Mouse (Mus musculus) neural tube, embryonic 11.5 days (tissue): ENCODE measurements at regions not wholly inside any gene's neighbourhood (a gene's known extent, or its start where the extent isn't known, plus 50 kb on each side); places are given as distances from the start of the nearest gene placed in this dataset.
"Not testable (repeated sequence)": the region's sequence is repeated elsewhere in the genome, so short reads cannot be mapped to it uniquely, and the experiment has no call there.

Source experiments
- ATAC-seq: fragments of 200-750 bp; cut with Nextera tagmentation; 2 replicates; pipeline ENCODE4 v1.8.0; 2017; ENCODE audit warnings: moderate number of reproducible peaks, mild to moderate bottlenecking, moderate TSS enrichment, moderate library complexity; ENCODE audit not compliant: insufficient read depth, low FRiP score, low TSS enrichment
- DNase-seq: peaks from one replicate; pipeline ENCODE4 v3.0.0-alpha.2; 2015; ENCODE audit warnings: low spot score
- H3K27ac ChIP-seq: fragments of 300-500 bp; sonication (generic); 2 replicates; pipeline ENCODE4 v1.5.1; 2014; ENCODE audit warnings: low read depth, mild to moderate bottlenecking, low read length
- H3K27me3 ChIP-seq: fragments of 300-500 bp; sonication (generic); 2 replicates; pipeline ENCODE4 v1.6.1; 2014; ENCODE audit warnings: mild to moderate bottlenecking, low read length, mixed read lengths; ENCODE audit not compliant: control insufficient read depth, insufficient read depth
- H3K36me3 ChIP-seq: fragments of 300-500 bp; sonication (generic); 2 replicates; pipeline ENCODE4 v1.6.1; 2014; ENCODE audit warnings: mild to moderate bottlenecking, low read length, moderate library complexity, mixed read lengths; ENCODE audit not compliant: control insufficient read depth, insufficient read depth
- H3K4me1 ChIP-seq: fragments of 300-500 bp; sonication (generic); 2 replicates; pipeline ENCODE4 v1.6.1; 2014; ENCODE audit warnings: low read length, mixed read lengths; ENCODE audit not compliant: control insufficient read depth, insufficient read depth
- H3K4me2 ChIP-seq: fragments of 300-500 bp; sonication (generic); 2 replicates; pipeline ENCODE4 v1.6.1; 2014; ENCODE audit warnings: low read depth, mild to moderate bottlenecking, moderate library complexity
- H3K4me3 ChIP-seq: fragments of 300-500 bp; sonication (generic); 2 replicates; pipeline ENCODE4 v1.5.1; 2014; ENCODE audit warnings: low read depth, low read length
- H3K9ac ChIP-seq: fragments of 300-500 bp; sonication (generic); 2 replicates; pipeline ENCODE4 v1.6.1; 2014; ENCODE audit warnings: mild to moderate bottlenecking, low read length
- H3K9me3 ChIP-seq: fragments of 300-500 bp; sonication (generic); 2 replicates; pipeline ENCODE4 v1.6.1; 2016; ENCODE audit warnings: low read length; ENCODE audit not compliant: control insufficient read depth
- WGBS: fragments of 180-500 bp; shearing (Covaris S2); extraction: QIAGEN DNeasy Blood & Tissue Kit; methylation state at CpG from one replicate; pipeline ENCODE4 v1.1.7; 2014; 5-methylcytosine and 5-hydroxymethylcytosine counted together

GRCm38 (mm10) chr11:12913401-12913800 lies 448.6 kb upstream of the Cobl start:
- not testable (repeated sequence) for H3K4me1 ChIP-seq, H3K9ac ChIP-seq, H3K9me3 ChIP-seq, DNase-seq, H3K4me2 ChIP-seq, H3K36me3 ChIP-seq, H3K27ac ChIP-seq, H3K4me3 ChIP-seq, H3K27me3 ChIP-seq, ATAC-seq
- 36% methylated on average over 6 of the region's 6 CpGs for WGBS

- Histone ChIP-seq H3K27ac (no peak overlapping the region), H3K4me3 (no peak overlapping the region), H3K4me1 (no peaks in the 10 kb centered on the region), H3K4me2 (no peak overlapping the region), H3K9ac (no peak overlapping the region), H3K36me3 (no peaks in the 10 kb centered on the region), H3K9me3 (no peaks in the 10 kb centered on the region), H3K27me3 (no peaks in the 10 kb centered on the region)
- no peak for ATAC-seq
- DNase-seq, result no peak
- 80% methylated on average over 1 of the region's 1 CpGs for WGBS
Observed at GRCm38 (mm10) chr11:12873712-12874111, 409.0 kb upstream of the Cobl start.

GRCm38 (mm10) chr11:12872802-12873201 lies 408.0 kb upstream of the Cobl start:
- no peak for DNase-seq
- H3K4me3 ChIP-seq, result no peak overlapping the region
- no peak for ATAC-seq

GRCm38 (mm10) chr11:12872399-12872798 lies 407.6 kb upstream of the Cobl start:
- no peak overlapping the region for H3K27ac ChIP-seq
- ATAC-seq, result no peak
- 52% methylated on average over 1 of the region's 1 CpGs for WGBS

More at GRCm38 (mm10) chr11:12872802-12873201, 408.0 kb upstream of the Cobl start:
- WGBS, result 80% methylated on average over 2 of the region's 2 CpGs
- Histone ChIP-seq H3K27me3 (no peaks in the 10 kb centered on the region), H3K9me3 (no peaks in the 10 kb centered on the region), H3K27ac (no peak overlapping the region), H3K9ac (no peak overlapping the region), H3K4me2 (no peak overlapping the region), H3K4me1 (no peaks in the 10 kb centered on the region), H3K36me3 (no peaks in the 10 kb centered on the region)

GRCm38 (mm10) chr11:12867541-12867940 lies 402.8 kb upstream of the Cobl start:
- DNase-seq (no peak), ATAC-seq (no peak)
- no peak overlapping the region for H3K4me2 ChIP-seq
- H3K4me1 ChIP-seq, result no peaks in the 10 kb centered on the region
- H3K36me3 ChIP-seq, result no peaks in the 10 kb centered on the region
- no peaks in the 10 kb centered on the region for H3K9me3 ChIP-seq
- no peak overlapping the region for H3K27ac ChIP-seq
- H3K9ac ChIP-seq, result no peak overlapping the region
- H3K4me3 ChIP-seq, result no peak overlapping the region
- H3K27me3 ChIP-seq, result no peaks in the 10 kb centered on the region

More at GRCm38 (mm10) chr11:12872399-12872798, 407.6 kb upstream of the Cobl start:
- no peak overlapping the region for H3K4me3 ChIP-seq
- H3K9ac ChIP-seq, result no peak overlapping the region
- H3K27me3 ChIP-seq, result no peaks in the 10 kb centered on the region
- no peak overlapping the region for H3K4me2 ChIP-seq
- H3K9me3 ChIP-seq, result no peaks in the 10 kb centered on the region
- no peak for DNase-seq
- H3K4me1 ChIP-seq, result no peaks in the 10 kb centered on the region
- no peaks in the 10 kb centered on the region for H3K36me3 ChIP-seq

- no peaks in the 10 kb centered on the region for H3K36me3 ChIP-seq
Observed at GRCm38 (mm10) chr11:12865034-12865620, 400.4 kb upstream of the Cobl start.

GRCm38 (mm10) chr11:12859344-12859930 lies 394.7 kb upstream of the Cobl start:
- Histone ChIP-seq H3K36me3 (no peaks in the 10 kb centered on the region), H3K4me3 (no peak overlapping the region), H3K27ac (no peak overlapping the region), H3K27me3 (no peaks in the 10 kb centered on the region), H3K9ac (no peak overlapping the region), H3K4me1 (no peaks in the 10 kb centered on the region), H3K9me3 (no peaks in the 10 kb centered on the region), H3K4me2 (no peak overlapping the region)
- ATAC-seq (peak; percentile 31; the same call in 1 of the 2 replicates), DNase-seq (no peak)
- 78% methylated on average over 1 of the region's 1 CpGs for WGBS

More at GRCm38 (mm10) chr11:12865034-12865620, 400.4 kb upstream of the Cobl start:
- H3K9ac ChIP-seq, result no peak overlapping the region
- ATAC-seq (no peak), DNase-seq (no peak)
- no peak overlapping the region for H3K4me2 ChIP-seq
- no peak overlapping the region for H3K27ac ChIP-seq
- no peaks in the 10 kb centered on the region for H3K4me1 ChIP-seq
- no peak overlapping the region for H3K4me3 ChIP-seq
- WGBS, result 92% methylated on average over 2 of the region's 2 CpGs
- no peaks in the 10 kb centered on the region for H3K27me3 ChIP-seq
- H3K9me3 ChIP-seq, result no peaks in the 10 kb centered on the region

- no peaks in the 10 kb centered on the region for H3K9me3 ChIP-seq
- no peaks in the 10 kb centered on the region for H3K27me3 ChIP-seq
- DNase-seq, result no peak
- no peak overlapping the region for H3K4me2 ChIP-seq
- H3K4me1 ChIP-seq, result no peaks in the 10 kb centered on the region
- H3K27ac ChIP-seq, result no peak overlapping the region
- H3K9ac ChIP-seq, result no peak overlapping the region
- peak; percentile 40 for ATAC-seq
- WGBS, result 86% methylated on average over 2 of the region's 2 CpGs
- no peak overlapping the region for H3K4me3 ChIP-seq
- no peaks in the 10 kb centered on the region for H3K36me3 ChIP-seq
Observed at GRCm38 (mm10) chr11:12858274-12858884, 393.6 kb upstream of the Cobl start.
